Comparison of ENCODE assay signal across 8 mouse cellular contexts in the genomic region with DNA sequence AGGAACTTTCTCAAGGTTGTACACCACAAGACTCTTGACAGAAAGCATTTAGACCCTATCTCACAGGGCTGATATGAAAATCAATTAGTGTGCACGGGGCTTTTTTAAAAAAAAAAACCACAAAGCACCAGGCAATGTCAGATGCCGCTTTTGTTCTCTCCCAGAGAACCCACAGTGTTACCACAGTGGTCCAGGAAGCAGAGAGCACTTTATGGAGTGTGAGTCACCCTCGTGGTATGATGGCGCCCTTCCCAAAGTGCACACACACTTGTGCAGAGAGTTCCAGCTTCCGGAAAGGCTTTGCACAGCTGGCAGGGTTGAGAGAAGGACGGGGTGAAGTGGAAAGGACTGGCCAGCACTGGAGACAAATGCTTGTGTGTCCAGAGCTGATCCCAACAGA. TPM values are rescaled to one million over a fixed set of nuclear protein-coding genes. Genes with fewer than 3 reads are reported as not detected.
DNase-seq lines count a peak whose midpoint lies in the region; ATAC-seq and TF ChIP-seq lines count a peak whose summit lies in the region.

No protein-coding gene starts in this region.

- no peak overlapping the region for H3K4me2 ChIP-seq in kidney, embryonic 15.5 days
- peak overlapping the region; percentile 76 for H3K4me2 ChIP-seq in myocyte (ENCODE audit: low read depth)
- H3K4me2 ChIP-seq in hindbrain, embryonic 16.5 days (ENCODE audit: low read length), result no peak overlapping the region

- intact Hi-C loops in gastrocnemius, postnatal 14 days (cut with DNase I; ENCODE audit: low total_unique reads), result no loop called here

- H3K79me2 ChIP-seq in myocyte (ENCODE audit: control insufficient read depth, insufficient read depth), result no peaks in the 10 kb centered on the region

- DNase-seq in kidney, adult 18-20 months, result no peak
- peak; percentile 77 for DNase-seq in gastrocnemius, postnatal 14 days
- DNase-seq in kidney, postnatal 10 days, result peak; percentile 57
- DNase-seq in cerebellum, postnatal 10 days, result no peak

- no peak for TF ChIP-seq POLR2A in myocyte (IDR thresholded peaks at IDR 0.05; ENCODE audit: insufficient read length, low read depth)

- no peaks in the 10 kb centered on the region for H3K9me3 ChIP-seq in kidney, embryonic 15.5 days (replicated peaks)
- H3K9me3 ChIP-seq in hindbrain, embryonic 16.5 days (ENCODE audit: control insufficient read depth, low read length), result no peaks in the 10 kb centered on the region

- H3K36me3 ChIP-seq in kidney, embryonic 15.5 days, result no peaks in the 10 kb centered on the region
- no peaks in the 10 kb centered on the region for H3K36me3 ChIP-seq in myocyte (ENCODE audit: control insufficient read depth, insufficient read depth)
- no peaks in the 10 kb centered on the region for H3K36me3 ChIP-seq in hindbrain, embryonic 16.5 days (ENCODE audit: control insufficient read depth, insufficient read depth, low read length)

- H3K9ac ChIP-seq in kidney, embryonic 15.5 days, result no peak overlapping the region
- H3K9ac ChIP-seq in hindbrain, embryonic 16.5 days (ENCODE audit: low read depth, low read length), result no peak overlapping the region

- H3K4me3 ChIP-seq in kidney, embryonic 15.5 days (replicated peaks), result no peak overlapping the region
- no peak overlapping the region for H3K4me3 ChIP-seq in myocyte
- H3K4me3 ChIP-seq in hindbrain, embryonic 16.5 days (ENCODE audit: low read length), result no peak overlapping the region

- 65% methylated on average over 6 of the region's 6 CpGs for WGBS in kidney, embryonic 15.5 days
- 79% methylated on average over 6 of the region's 6 CpGs for WGBS in hindbrain, embryonic 16.5 days

- ATAC-seq in kidney, embryonic 15.5 days (replicated peaks; ENCODE audit: low FRiP score), result no peak
- ATAC-seq in hindbrain, embryonic 16.5 days, result no peak
- ATAC-seq in cerebellum, adult (ENCODE audit: insufficient number of reproducible peaks, low FRiP score, low TSS enrichment), result no peak

- peaks cover 18% of the 10 kb centered on the region for H3K4me1 ChIP-seq in kidney, embryonic 15.5 days
- H3K4me1 ChIP-seq in hindbrain, embryonic 16.5 days (ENCODE audit: control insufficient read depth, insufficient read depth, low read depth, low read length), result no peaks in the 10 kb centered on the region

- H3K27ac ChIP-seq in kidney, embryonic 15.5 days, result 0 out of 2 replicates have a peak overlapping the region, but pooled peaks have one; percentile 19
- H3K27ac ChIP-seq in hindbrain, embryonic 16.5 days (ENCODE audit: low read depth, low read length), result no peak overlapping the region

- H3K27me3 ChIP-seq in kidney, embryonic 15.5 days, result no peaks in the 10 kb centered on the region
- H3K27me3 ChIP-seq in myocyte (ENCODE audit: control insufficient read depth, insufficient read depth, insufficient read length), result no peaks in the 10 kb centered on the region
- no peaks in the 10 kb centered on the region for H3K27me3 ChIP-seq in hindbrain, embryonic 16.5 days (replicated peaks; ENCODE audit: control insufficient read depth, insufficient read depth, low read length)

- no peak overlapping the region for H3ac ChIP-seq in myocyte (ENCODE audit: control insufficient read depth, insufficient read length)

TF ChIP-seq in myocyte, 11 proteins besides CTCF, POLR2A, EP300 and RAD21:
- TF ChIP-seq TCF12 (IDR thresholded peaks at IDR 0.05; ENCODE audit: insufficient read depth, poor library complexity, severe bottlenecking) (peak; percentile 66), MYOD1 (IDR thresholded peaks at IDR 0.05; ENCODE audit: control insufficient read depth in 1 of 3, insufficient read length in 2 of 3, low read depth in 2 of 3) (peak in 2 of 3 experiments; percentile 83 to 86), SRF (IDR thresholded peaks at IDR 0.05; ENCODE audit: control insufficient read depth, insufficient read length, low read depth) (no peak), E2F4 (IDR thresholded peaks at IDR 0.05; ENCODE audit: insufficient read depth) (no peak), CEBPB (IDR thresholded peaks at IDR 0.05; ENCODE audit: insufficient read depth, poor library complexity, severe bottlenecking) (0 out of 2 replicates have a peak, but pooled peaks have one; percentile 37), MAX (IDR thresholded peaks at IDR 0.05; ENCODE audit: low read depth) (no peak), REST (IDR thresholded peaks at IDR 0.05; ENCODE audit: insufficient read depth, insufficient read length) (no peak), MYOG (IDR thresholded peaks at IDR 0.05; ENCODE audit: control insufficient read depth in 1 of 3, insufficient read depth in 1 of 3, insufficient read length in 2 of 3, low read depth in 2 of 3) (peak; percentile 37 to 92 (median 72)), TCF3 (IDR thresholded peaks at IDR 0.05; ENCODE audit: insufficient read length, low read depth) (no peak), POLR2AphosphoS2 (IDR thresholded peaks at IDR 0.05; ENCODE audit: insufficient read length, low read depth) (no peak), USF1 (IDR thresholded peaks at IDR 0.05; ENCODE audit: low read depth) (no peak)

RNA-seq across cellular contexts. Expression of a gene that starts 8.1 kb away (rescaled TPM):
- 5.2 and 5.4 TPM in 2 replicates for polyA plus RNA-seq in kidney, embryonic 15.5 days (2015; fragmentation: Nextera tagmentation; extraction: Ambion mirVana)
- 1 to 10 TPM; 2.2 to 3.6 TPM for total RNA-seq in gastrocnemius, postnatal 14 days (2021)
- 0.25 TPM for polyA plus RNA-seq in myocyte (2012; fragmentation: generic; extraction: Trizol)
- 2.2 and 2.7 TPM in 2 replicates for polyA plus RNA-seq in hindbrain, embryonic 16.5 days (2015; fragmentation: Nextera tagmentation; extraction: Ambion mirVana)

RNA-seq across cellular contexts. Expression of a gene that starts 49.4 kb away (rescaled TPM):
- polyA plus RNA-seq in kidney, embryonic 15.5 days (2015; fragmentation: Nextera tagmentation; extraction: Ambion mirVana), result 5.2 and 6.0 TPM in 2 replicates
- 1 to 10 TPM; 2.1 to 2.9 TPM for total RNA-seq in gastrocnemius, postnatal 14 days (2021)
- polyA plus RNA-seq in myocyte (2012; fragmentation: generic; extraction: Trizol), result 0.34 TPM
- 2.1 and 2.2 TPM in 2 replicates for polyA plus RNA-seq in hindbrain, embryonic 16.5 days (2015; fragmentation: Nextera tagmentation; extraction: Ambion mirVana)

Comparison
In these comparisons a context has a peak if more than half of its experiments do, and no peak if none do; other contexts are left out.
1. DNase-seq: peak in gastrocnemius, postnatal 14 days (single experiment) and kidney, postnatal 10 days (single experiment); none in kidney, adult 18-20 months (single experiment) and cerebellum, postnatal 10 days (0 of 2).